Mouse (Mus musculus): ENCODE measurements at regions not wholly inside any gene's neighbourhood (a gene's known extent, or its start where the extent isn't known, plus 50 kb on each side); places are given as distances from the start of the nearest gene placed in this dataset.

DNA sequence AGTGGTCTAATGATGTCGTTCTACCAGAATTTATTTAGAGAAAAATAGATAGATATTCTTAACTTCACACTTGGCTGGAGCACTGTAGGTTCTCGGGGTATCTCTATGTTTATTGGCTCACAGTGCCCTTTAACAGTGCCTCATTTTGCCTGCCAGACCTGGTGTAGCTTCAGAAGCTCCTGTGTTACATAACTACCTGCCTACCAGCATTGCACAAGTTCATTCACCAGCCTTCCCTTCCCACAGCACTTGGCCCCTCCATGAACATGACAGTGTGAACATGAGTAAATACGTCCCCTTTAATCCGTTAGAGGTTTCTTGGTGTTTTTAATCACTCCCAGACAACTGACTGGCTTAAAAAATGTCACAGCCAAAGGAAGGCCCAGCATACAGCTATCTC lies 102.2 kb upstream of the Itga4 start:
- H3K9me3 ChIP-seq (ENCODE audit: control insufficient read depth, low read length), result no peaks in the 10 kb centered on the region
- no peak overlapping the region for H3K4me2 ChIP-seq (ENCODE audit: low read depth)
- WGBS (ENCODE audit: insufficient replicate concordance), result 65% methylated on average over 4 of the region's 4 CpGs
- H3K27me3 ChIP-seq (ENCODE audit: control insufficient read depth, insufficient read depth, low read length), result no peaks in the 10 kb centered on the region
- DNase-seq (ENCODE audit: low read depth in 3 of 3, low spot score in 3 of 3) (no peak), ATAC-seq (ENCODE audit: insufficient read depth) (no peak)
- H3K4me3 ChIP-seq (ENCODE audit: insufficient read depth in 1 of 2, low read depth in 2 of 2, low read length in 2 of 2), result no peak overlapping the region
- no peak overlapping the region for H3K27ac ChIP-seq
- H3K9ac ChIP-seq (replicated peaks), result no peak overlapping the region
- no peaks in the 10 kb centered on the region for H3K36me3 ChIP-seq (replicated peaks; ENCODE audit: control insufficient read depth, insufficient read depth, low read depth)
- no peak for TF ChIP-seq EP300 (IDR thresholded peaks at IDR 0.05; ENCODE audit: low read depth)
- no peak for TF ChIP-seq CTCF (IDR thresholded peaks at IDR 0.05; ENCODE audit: low read depth)
- peaks cover 0 to 4% of the 10 kb centered on the region in 2 experiments; a peak in 1 of 4 replicates for H3K4me1 ChIP-seq (replicated peaks; ENCODE audit: control insufficient read depth in 2 of 2, insufficient read depth in 2 of 2, low read length in 1 of 2)

DNA sequence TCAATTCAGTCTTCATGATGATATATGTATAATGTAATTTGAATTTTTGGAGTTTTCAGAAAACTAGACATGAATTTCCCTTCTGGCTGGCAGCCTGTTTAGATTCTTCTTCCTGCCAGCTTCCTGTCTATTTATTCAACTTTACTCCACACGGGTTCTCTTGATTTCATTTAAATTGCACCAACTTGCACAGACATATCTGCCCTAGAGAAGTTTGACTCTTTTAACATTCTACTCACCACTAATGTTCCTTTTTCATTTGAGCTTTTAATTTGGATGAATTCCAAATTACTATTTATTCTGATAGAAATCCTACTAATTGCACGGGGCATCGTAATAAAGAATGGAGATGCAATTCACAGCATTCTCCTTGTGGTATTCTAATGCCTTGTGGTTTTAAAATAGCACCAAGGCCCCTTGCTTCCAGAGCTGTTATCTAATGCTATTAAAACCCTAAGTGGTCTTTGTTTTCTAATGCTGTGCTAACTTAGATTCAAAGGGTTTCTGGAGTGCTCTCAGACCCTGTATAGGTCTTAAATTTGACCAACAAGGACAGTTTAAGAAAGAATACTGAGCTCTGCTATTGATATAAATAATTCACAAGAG lies 96.7 kb upstream of the Itga4 start:
- 36% methylated on average over 3 of the region's 3 CpGs for WGBS (ENCODE audit: insufficient replicate concordance)
- no peaks in the 10 kb centered on the region for H3K27me3 ChIP-seq (ENCODE audit: control insufficient read depth, insufficient read depth, low read length)
- TF ChIP-seq CTCF (IDR thresholded peaks at IDR 0.05; ENCODE audit: low read depth) (no peak), EP300 (IDR thresholded peaks at IDR 0.05; ENCODE audit: low read depth) (no peak)
- no peak overlapping the region for H3K4me3 ChIP-seq (ENCODE audit: insufficient read depth in 1 of 2, low read depth in 2 of 2, low read length in 2 of 2)
- no peak overlapping the region for H3K9ac ChIP-seq (replicated peaks)
- ATAC-seq (ENCODE audit: insufficient read depth), result no peak
- H3K36me3 ChIP-seq (replicated peaks; ENCODE audit: control insufficient read depth, insufficient read depth, low read depth), result no peaks in the 10 kb centered on the region
- DNase-seq (ENCODE audit: low read depth in 3 of 3, low spot score in 3 of 3), result no peak
- H3K9me3 ChIP-seq (ENCODE audit: control insufficient read depth, low read length), result no peaks in the 10 kb centered on the region
- H3K4me2 ChIP-seq (ENCODE audit: low read depth), result no peak overlapping the region
- no peak overlapping the region for H3K27ac ChIP-seq
- no peaks in the 10 kb centered on the region for H3K4me1 ChIP-seq (replicated peaks; ENCODE audit: control insufficient read depth in 2 of 2, insufficient read depth in 2 of 2, low read length in 1 of 2)

DNA sequence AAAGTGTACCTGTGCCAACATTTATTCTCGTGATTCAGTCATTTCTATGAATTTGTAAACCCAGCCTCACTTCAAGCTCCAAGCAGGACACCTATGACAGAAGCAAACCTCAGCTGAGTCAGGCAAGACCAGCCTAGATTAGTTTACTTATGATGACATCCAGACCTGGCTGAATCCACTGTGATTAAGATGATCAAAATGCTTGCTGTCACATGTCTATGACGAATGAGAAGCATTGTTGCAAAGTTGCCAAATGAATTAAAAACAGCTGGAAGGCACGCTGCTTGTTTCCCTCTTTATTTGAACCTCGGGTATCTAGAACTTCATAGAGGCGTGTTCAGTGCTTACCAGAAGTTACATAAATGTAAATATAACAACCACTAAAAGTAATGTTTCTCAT lies 95.9 kb upstream of the Itga4 start:
- no peak for ATAC-seq (ENCODE audit: insufficient read depth)

DNA sequence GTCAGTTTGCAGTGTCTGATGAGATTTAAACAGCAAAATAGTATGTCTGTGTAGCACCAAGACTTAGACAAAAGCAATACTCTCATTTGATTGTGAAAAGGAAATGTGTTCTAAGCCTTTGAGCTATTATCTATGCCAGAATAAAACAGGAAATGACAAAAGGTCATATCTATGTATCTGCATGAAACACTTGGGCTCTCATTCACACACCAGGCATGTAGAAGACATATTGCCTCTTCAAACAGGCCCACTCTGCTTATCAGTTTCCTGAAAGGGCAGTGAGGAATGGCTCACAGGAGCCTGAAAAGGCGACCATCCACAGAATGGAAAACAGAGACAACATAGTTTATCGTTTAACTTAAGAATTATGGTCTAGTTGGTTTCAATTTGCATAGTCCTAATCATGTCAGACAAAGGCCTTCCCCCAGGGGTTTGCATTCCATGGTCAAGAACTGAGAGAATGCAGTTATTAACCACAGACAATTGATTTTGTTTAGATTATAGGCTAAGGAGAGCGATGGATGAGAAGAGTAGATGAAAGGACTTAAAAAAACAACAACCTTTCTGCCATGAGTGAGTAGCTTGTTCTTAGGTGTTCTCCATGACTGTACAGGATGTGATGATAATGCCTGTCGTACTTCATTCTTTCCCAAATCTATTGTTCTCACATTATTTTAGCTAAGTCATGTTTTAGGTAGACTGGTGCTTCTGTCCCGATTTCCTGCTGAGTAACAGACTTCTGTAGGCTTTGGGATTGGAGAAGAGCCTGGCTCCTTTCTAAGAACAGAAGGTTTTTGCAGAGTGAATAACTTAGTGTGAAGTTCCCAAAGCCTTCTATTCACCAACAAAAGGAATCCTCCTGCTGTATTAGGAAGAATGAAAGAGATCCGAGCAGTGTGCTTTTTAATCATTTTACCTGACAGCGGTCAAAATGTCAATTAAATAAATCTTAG lies 82.0 kb upstream of the Itga4 start:
- Histone ChIP-seq H3K27ac (no peak overlapping the region), H3K9ac (replicated peaks) (no peak overlapping the region), H3K4me3 (ENCODE audit: insufficient read depth in 1 of 2, low read depth in 2 of 2, low read length in 2 of 2) (no peak overlapping the region), H3K4me2 (ENCODE audit: low read depth) (no peak overlapping the region), H3K36me3 (replicated peaks; ENCODE audit: control insufficient read depth, insufficient read depth, low read depth) (no peaks in the 10 kb centered on the region), H3K4me1 (replicated peaks; ENCODE audit: control insufficient read depth in 2 of 2, insufficient read depth in 2 of 2, low read length in 1 of 2) (peaks cover 3 to 9% of the 10 kb centered on the region in 2 experiments), H3K9me3 (ENCODE audit: control insufficient read depth, low read length) (no peaks in the 10 kb centered on the region), H3K27me3 (ENCODE audit: control insufficient read depth, insufficient read depth, low read length) (no peaks in the 10 kb centered on the region)
- DNase-seq (ENCODE audit: low read depth in 3 of 3, low spot score in 3 of 3) (peak in 2 of 3 experiments; percentile 10 to 29), ATAC-seq (ENCODE audit: insufficient read depth) (peak; percentile 77; the same call in 1 of the 2 replicates)
- TF ChIP-seq EP300 (IDR thresholded peaks at IDR 0.05; ENCODE audit: low read depth) (peak; percentile 56), CTCF (IDR thresholded peaks at IDR 0.05; ENCODE audit: low read depth) (no peak)
- 27% methylated on average over 7 of the region's 7 CpGs for WGBS (ENCODE audit: insufficient replicate concordance)

More for the DNA sequence above, 95.9 kb upstream of the Itga4 start:
- no peaks in the 10 kb centered on the region for H3K36me3 ChIP-seq (replicated peaks; ENCODE audit: control insufficient read depth, insufficient read depth, low read depth)
- H3K27me3 ChIP-seq (ENCODE audit: control insufficient read depth, insufficient read depth, low read length), result no peaks in the 10 kb centered on the region
- 68% methylated on average over 5 of the region's 5 CpGs for WGBS (ENCODE audit: insufficient replicate concordance)
- H3K4me1 ChIP-seq (replicated peaks; ENCODE audit: control insufficient read depth in 2 of 2, insufficient read depth in 2 of 2, low read length in 1 of 2), result no peaks in the 10 kb centered on the region
- no peak overlapping the region for H3K4me3 ChIP-seq (ENCODE audit: insufficient read depth in 1 of 2, low read depth in 2 of 2, low read length in 2 of 2)
- TF ChIP-seq CTCF (IDR thresholded peaks at IDR 0.05; ENCODE audit: low read depth), result no peak
- no peak for TF ChIP-seq EP300 (IDR thresholded peaks at IDR 0.05; ENCODE audit: low read depth)
- H3K27ac ChIP-seq, result no peak overlapping the region
- H3K9me3 ChIP-seq (ENCODE audit: control insufficient read depth, low read length), result no peaks in the 10 kb centered on the region
- DNase-seq (ENCODE audit: low read depth in 3 of 3, low spot score in 3 of 3), result no peak
- H3K4me2 ChIP-seq (ENCODE audit: low read depth), result no peak overlapping the region
- no peak overlapping the region for H3K9ac ChIP-seq (replicated peaks)

DNA sequence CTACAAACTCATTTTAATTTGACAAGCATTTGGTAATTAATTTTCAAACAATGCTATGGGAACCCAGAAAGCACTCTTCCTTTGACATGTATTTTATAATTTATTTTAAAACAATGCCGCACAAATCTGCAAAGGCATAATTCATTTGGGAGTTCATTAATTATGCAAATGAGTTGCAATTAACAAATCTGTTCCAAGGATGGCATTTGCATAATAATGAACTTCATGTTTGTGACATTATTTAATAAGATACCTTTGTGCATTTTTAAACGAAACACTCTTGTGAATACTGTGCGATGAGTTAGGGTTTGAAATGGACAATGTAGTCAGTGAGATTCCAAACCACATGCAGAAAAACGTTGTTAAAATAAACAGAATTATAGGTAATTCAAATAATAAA lies 80.9 kb upstream of the Itga4 start:
- no peak overlapping the region for H3K9ac ChIP-seq (replicated peaks)
- no peak for TF ChIP-seq EP300 (IDR thresholded peaks at IDR 0.05; ENCODE audit: low read depth)
- TF ChIP-seq CTCF (IDR thresholded peaks at IDR 0.05; ENCODE audit: low read depth), result no peak
- no peak for DNase-seq (ENCODE audit: low read depth in 3 of 3, low spot score in 3 of 3)
- no peak overlapping the region for H3K27ac ChIP-seq
- no peak overlapping the region for H3K4me3 ChIP-seq (ENCODE audit: insufficient read depth in 1 of 2, low read depth in 2 of 2, low read length in 2 of 2)
- H3K36me3 ChIP-seq (replicated peaks; ENCODE audit: control insufficient read depth, insufficient read depth, low read depth), result no peaks in the 10 kb centered on the region
- H3K4me1 ChIP-seq (replicated peaks; ENCODE audit: control insufficient read depth in 2 of 2, insufficient read depth in 2 of 2, low read length in 1 of 2), result peaks cover 3 to 9% of the 10 kb centered on the region in 2 experiments
- no peak for ATAC-seq (ENCODE audit: insufficient read depth)
- H3K4me2 ChIP-seq (ENCODE audit: low read depth), result no peak overlapping the region
- WGBS (ENCODE audit: insufficient replicate concordance), result 77% methylated on average over 4 of the region's 4 CpGs
- no peaks in the 10 kb centered on the region for H3K27me3 ChIP-seq (ENCODE audit: control insufficient read depth, insufficient read depth, low read length)
- H3K9me3 ChIP-seq (ENCODE audit: control insufficient read depth, low read length), result no peaks in the 10 kb centered on the region

All from liver, embryonic 14.5 days (tissue).